Mouse (Mus musculus) forebrain, postnatal 0 days (tissue): Measurements from ENCODE around the gene Vsir. TPM values are rescaled to one million over a fixed set of nuclear protein-coding genes. Genes with fewer than 3 reads are reported as not detected.
A peak's percentile ranks its signal among the peaks of the same experiment; 100 is the strongest.

Experiments used
- ATAC-seq: fragments of 200-750 bp; cut with Nextera tagmentation; 2 replicates; pipeline ENCODE4 v1.8.0; 2017; ENCODE audit warnings: mild to moderate bottlenecking, moderate library complexity
- DNase-seq: peaks from one replicate; pipeline ENCODE4 v3.0.0-alpha.2; 2015
- H3K27ac ChIP-seq: fragments of 300-500 bp; sonication (generic); 2 replicates; pipeline ENCODE4 v1.5.1; 2014; ENCODE audit warnings: low read depth, mild to moderate bottlenecking, antibody characterized with exemption, low read length, moderate library complexity, mixed read lengths
- H3K27me3 ChIP-seq: fragments of 300-500 bp; sonication (generic); 2 replicates; pipeline ENCODE4 v1.6.1; 2014; ENCODE audit warnings: mild to moderate bottlenecking, low read length, mixed read lengths; ENCODE audit not compliant: insufficient read depth
- H3K36me3 ChIP-seq: fragments of 300-500 bp; sonication (generic); 2 replicates; pipeline ENCODE4 v1.6.1; 2014; ENCODE audit warnings: mild to moderate bottlenecking, moderate library complexity; ENCODE audit not compliant: insufficient read depth
- H3K4me1 ChIP-seq: fragments of 300-500 bp; sonication (generic); 2 replicates; pipeline ENCODE4 v1.6.1; 2014; ENCODE audit warnings: antibody characterized with exemption; ENCODE audit not compliant: insufficient read depth
- H3K4me2 ChIP-seq: fragments of 300-500 bp; sonication (generic); 2 replicates; pipeline ENCODE4 v1.6.1; 2014; ENCODE audit warnings: low read depth, mild to moderate bottlenecking, moderate library complexity
- H3K4me3 ChIP-seq: fragments of 300-500 bp; sonication (generic); 2 replicates; pipeline ENCODE4 v1.5.1; 2014; ENCODE audit warnings: low read depth, low read length, mixed read lengths
- H3K9ac ChIP-seq: fragments of 300-500 bp; sonication (generic); 2 replicates; pipeline ENCODE4 v1.6.1; 2014; ENCODE audit warnings: mild to moderate bottlenecking
- H3K9me3 ChIP-seq: fragments of 300-500 bp; sonication (generic); 2 replicates; pipeline ENCODE4 v1.6.1; 2016; ENCODE audit warnings: low read length
- CTCF ChIP-seq: sonication (generic); IDR thresholded peaks from 2 replicates; pipeline ENCODE4 v1.5.1; 2016; ENCODE audit warnings: antibody characterized with exemption, control low read depth, low read depth
- WGBS: fragments of 180-500 bp; shearing (Covaris S2); extraction: QIAGEN DNeasy Blood & Tissue Kit; methylation state at CpG from one replicate; pipeline ENCODE4 v1.1.7; 2014; 5-methylcytosine and 5-hydroxymethylcytosine counted together
- polyA plus RNA-seq: library from polyadenylated mRNA; unstranded; fragments of >200 nt; fragmentation: Nextera tagmentation; extraction: Ambion mirVana; gene quantifications from 2 replicates; pipeline ENCODE4 v1.2.1, GENCODE M21; 2015
- total RNA-seq: library from RNA; depleted of rRNA; stranded (reverse); fragments of >200 nt; gene quantifications from 2 replicates; pipeline ENCODE4 v1.2.3, GENCODE M21; 2014

Vsir gene
- total and polyA plus RNA-seq, 2 experiments from 2014 or later = 2.5 to 6.8 TPM

DNA sequence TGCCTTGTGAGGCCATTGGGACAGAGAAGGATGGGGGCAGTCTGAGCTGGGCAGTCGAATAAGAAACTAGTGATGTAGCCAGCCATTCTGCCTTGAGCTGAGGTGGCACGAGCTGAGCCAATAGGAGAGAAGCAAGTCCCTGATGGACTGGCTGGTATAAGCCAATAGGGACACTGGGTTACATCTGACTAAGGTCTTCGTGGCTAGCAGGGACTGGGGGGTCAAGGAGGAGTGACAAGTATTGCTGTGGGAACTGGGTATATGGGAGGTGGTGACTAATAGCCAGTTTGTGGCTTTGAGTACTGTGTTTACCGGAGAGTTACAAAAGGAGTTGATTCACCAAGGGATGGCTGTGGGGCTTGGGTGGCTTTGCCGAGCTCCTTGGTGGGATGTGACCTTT, 49.0 kb downstream of the Vsir start:
- Histone ChIP-seq H3K9ac (no peak overlapping the region), H3K4me2 (no peak overlapping the region), H3K4me1 (no peaks in the 10 kb centered on the region), H3K27ac (no peak overlapping the region), H3K9me3 (no peaks in the 10 kb centered on the region), H3K36me3 (no peaks in the 10 kb centered on the region), H3K4me3 (no peak overlapping the region), H3K27me3 (no peaks in the 10 kb centered on the region)
- DNase-seq (no peak), ATAC-seq (no peak)
- no peak for TF ChIP-seq CTCF
- 68% methylated on average over 5 of the region's 5 CpGs for WGBS

DNA sequence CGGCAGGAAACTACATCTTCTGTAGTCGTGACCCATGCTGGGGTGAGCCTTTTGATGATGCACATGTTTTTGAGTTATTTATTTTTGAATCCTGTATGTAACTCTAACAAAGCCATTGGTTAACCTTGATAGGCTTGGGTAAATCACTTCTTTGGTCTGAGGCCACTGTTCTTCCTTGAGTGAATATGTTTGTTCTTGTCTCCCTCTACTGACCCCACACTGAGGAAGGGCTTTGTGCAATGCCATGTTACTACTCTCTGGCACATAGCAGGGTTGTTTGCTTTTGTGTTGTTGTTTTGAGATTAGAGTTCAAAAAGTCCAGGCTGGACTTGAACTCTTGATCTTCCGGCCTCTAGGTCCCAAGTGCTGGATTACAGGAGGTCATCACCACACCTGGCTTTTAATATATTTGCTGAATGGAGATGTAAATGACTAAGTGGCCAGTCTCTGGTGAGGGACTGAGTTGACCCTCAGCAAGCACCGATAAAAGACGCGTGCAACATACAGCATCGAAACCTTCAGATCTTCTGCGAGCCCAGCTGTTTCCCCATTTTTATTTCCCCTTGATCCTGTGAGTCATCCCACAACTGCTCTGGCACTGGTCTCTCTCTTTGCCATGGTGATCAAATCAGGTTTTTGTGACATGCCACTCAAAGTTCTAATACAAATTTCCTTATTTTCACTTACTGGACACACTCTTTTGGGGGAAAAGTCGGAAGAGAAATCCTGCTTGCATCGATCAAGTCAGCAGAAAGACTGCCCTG, 51.6 kb downstream of the Vsir start:
- ATAC-seq (no peak), DNase-seq (no peak)
- no peaks in the 10 kb centered on the region for H3K36me3 ChIP-seq

DNA sequence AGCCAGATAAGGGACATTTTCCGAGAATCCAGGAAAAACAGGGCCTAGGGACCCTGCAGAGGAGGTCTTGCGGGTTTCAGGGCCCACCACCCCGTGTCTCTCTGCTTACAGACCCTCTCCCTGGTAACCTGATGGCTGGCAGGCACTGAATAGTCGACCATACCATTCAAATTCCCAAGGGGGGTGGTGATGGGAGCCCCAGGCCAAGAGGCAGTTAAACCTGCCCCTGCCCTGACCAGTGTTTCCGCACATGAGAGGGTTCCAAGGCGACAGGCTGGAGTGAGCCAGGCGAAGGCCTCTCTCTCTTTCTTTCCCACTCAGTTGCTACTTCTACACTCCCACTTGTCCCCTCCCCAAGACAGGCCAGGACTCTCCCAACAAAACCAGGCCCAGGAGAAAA, 52.8 kb downstream of the Vsir start, which contains the start of gene Gm17455:
TSS of gene Gm17455 (plus strand) at position 278 of the 400 bp plus-strand sequence.
- no peak for TF ChIP-seq CTCF
- peak; percentile 64 for ATAC-seq
- H3K4me3 ChIP-seq = no peak within 1 kb of the TSS
- no peaks in the 10 kb centered on the region for H3K4me1 ChIP-seq
- no peak within 1 kb of the TSS for H3K4me2 ChIP-seq
- H3K9me3 ChIP-seq = no peaks in the 10 kb centered on the region
- H3K27ac ChIP-seq = no peak within 1 kb of the TSS
- no peaks in the 10 kb centered on the region for H3K27me3 ChIP-seq
- H3K9ac ChIP-seq = no peak within 1 kb of the TSS
- peak; percentile 19 for DNase-seq
- 52% methylated on average over 7 of the region's 7 CpGs for WGBS
- H3K36me3 ChIP-seq = no peaks in the 10 kb centered on the region

More for the DNA sequence above, 51.6 kb downstream of the Vsir start:
- Histone ChIP-seq H3K9me3 (no peaks in the 10 kb centered on the region), H3K4me1 (no peaks in the 10 kb centered on the region), H3K4me2 (no peak overlapping the region), H3K27me3 (no peaks in the 10 kb centered on the region), H3K4me3 (no peak overlapping the region), H3K9ac (no peak overlapping the region), H3K27ac (no peak overlapping the region)
- WGBS = 94% methylated on average over 10 of the region's 10 CpGs
- no peak for TF ChIP-seq CTCF

DNA sequence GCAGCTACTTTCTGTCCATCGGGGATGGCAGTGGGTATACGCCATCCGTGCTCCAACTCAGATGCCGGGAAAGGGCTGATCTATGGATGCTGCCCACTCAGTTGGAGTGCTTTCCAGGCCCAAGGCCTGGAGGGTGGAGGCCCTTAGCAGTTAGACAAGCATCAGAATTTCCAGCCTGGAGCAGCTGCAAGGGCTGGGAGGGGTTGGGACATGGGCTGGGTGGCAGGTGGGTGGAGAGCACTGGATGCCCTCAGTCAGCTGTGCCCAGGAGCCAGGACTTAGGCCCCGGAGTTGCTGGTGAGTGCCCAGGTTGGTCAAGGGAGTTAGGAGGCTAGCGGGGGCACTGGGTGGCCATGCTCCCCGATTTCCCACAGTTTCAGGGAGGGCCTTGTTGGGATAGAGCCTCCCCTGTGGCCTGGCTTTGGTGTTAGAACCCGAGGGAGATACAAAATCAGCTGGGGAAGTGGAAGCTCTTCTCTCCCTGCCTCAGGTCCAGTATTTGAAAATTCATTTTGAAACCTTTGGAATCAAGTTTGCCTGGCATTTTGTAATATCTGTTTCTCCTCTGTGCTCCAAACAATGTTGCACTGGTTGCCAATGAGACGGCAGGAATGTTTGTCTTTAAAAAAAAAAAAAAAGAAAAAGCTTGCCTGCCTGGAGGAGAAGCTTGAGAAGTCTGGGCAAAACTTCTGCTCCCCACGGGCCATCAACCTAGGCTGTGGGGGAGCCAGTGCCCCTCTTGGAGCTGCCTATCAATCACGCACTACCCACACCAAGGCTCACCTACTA, 54.0 kb downstream of the Vsir start:
- H3K27me3 ChIP-seq = no peaks in the 10 kb centered on the region
- no peak overlapping the region for H3K27ac ChIP-seq
- H3K9ac ChIP-seq = no peak overlapping the region
- 75% methylated on average over 11 of the region's 11 CpGs for WGBS
- ATAC-seq (no peak), DNase-seq (no peak)
- no peaks in the 10 kb centered on the region for H3K36me3 ChIP-seq
- no peak overlapping the region for H3K4me2 ChIP-seq
- no peak overlapping the region for H3K4me3 ChIP-seq
- TF ChIP-seq CTCF = no peak
- H3K4me1 ChIP-seq = no peaks in the 10 kb centered on the region
- H3K9me3 ChIP-seq = no peaks in the 10 kb centered on the region

DNA sequence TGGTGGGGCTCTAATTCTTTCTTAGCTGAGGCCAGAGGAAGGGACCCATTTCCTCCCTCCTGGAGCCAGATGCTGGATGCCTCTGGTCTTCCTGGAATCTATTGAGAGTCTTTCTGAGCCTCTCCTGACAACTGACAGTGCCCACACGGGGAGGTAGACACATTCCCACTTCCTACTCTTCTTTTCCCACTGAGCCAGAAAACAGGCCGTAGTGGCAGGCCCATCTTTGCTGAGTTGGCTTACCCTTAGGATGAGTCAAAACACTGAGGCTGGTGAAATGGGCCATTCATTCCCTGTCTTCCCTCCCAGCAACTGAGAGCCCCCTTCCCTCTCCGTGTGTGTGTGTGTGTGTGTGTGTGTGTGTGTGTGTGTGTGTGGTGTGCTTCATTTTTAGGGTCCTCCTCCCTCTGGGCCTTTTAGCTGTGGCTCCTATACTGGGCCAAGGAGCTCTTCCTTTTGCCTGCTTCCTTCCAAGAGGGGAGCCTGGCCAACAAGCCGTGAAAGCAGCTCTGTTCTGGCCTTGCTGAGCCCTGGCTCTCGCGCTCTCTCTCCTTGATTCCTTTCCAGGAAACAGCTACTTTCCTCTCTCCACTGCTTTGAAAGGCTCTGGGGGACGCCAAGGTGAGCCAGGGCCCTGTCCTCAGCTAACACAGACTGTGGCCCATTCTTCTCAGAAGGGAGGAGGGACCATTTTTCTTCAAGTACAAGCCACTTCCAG, 59.0 kb downstream of the Vsir start:
- DNase-seq (peak; percentile 46), ATAC-seq (peak; percentile 79)
- Histone ChIP-seq H3K4me1 (no peaks in the 10 kb centered on the region), H3K4me3 (no peak overlapping the region), H3K27ac (no peak overlapping the region), H3K36me3 (no peaks in the 10 kb centered on the region), H3K9ac (no peak overlapping the region), H3K9me3 (no peaks in the 10 kb centered on the region), H3K27me3 (no peaks in the 10 kb centered on the region), H3K4me2 (no peak overlapping the region)
- WGBS = 32% methylated on average over 7 of the region's 7 CpGs
- no peak for TF ChIP-seq CTCF

DNA sequence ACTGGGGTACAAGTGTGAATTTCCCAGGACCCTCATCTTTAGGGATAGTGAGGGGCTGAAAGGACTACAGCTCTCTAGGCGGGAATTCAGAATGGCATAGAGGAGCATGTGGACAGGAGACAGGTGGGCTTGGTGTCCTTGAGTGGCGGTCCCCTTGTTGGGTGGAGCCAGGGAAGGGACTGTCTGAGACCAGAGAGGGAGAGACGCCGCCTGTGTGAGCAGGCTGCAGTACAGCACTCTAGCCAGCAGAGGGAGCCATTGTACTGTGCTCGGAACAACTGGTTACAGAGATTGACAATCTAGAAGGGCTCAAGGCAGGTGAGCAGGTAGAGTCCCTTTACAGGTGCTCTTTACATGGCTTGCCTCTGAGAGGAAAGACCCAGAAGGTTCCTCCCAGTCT, 61.2 kb downstream of the Vsir start:
- Histone ChIP-seq H3K4me2 (no peak overlapping the region), H3K36me3 (no peaks in the 10 kb centered on the region), H3K27ac (no peak overlapping the region), H3K4me3 (no peak overlapping the region), H3K27me3 (no peaks in the 10 kb centered on the region), H3K4me1 (no peaks in the 10 kb centered on the region), H3K9me3 (no peaks in the 10 kb centered on the region), H3K9ac (no peak overlapping the region)
- WGBS = 3% methylated on average over 5 of the region's 5 CpGs
- peak; percentile 99 for TF ChIP-seq CTCF
- ATAC-seq = peak; percentile 34; the same call in 1 of the 2 replicates
- DNase-seq = peak; percentile 84

DNA sequence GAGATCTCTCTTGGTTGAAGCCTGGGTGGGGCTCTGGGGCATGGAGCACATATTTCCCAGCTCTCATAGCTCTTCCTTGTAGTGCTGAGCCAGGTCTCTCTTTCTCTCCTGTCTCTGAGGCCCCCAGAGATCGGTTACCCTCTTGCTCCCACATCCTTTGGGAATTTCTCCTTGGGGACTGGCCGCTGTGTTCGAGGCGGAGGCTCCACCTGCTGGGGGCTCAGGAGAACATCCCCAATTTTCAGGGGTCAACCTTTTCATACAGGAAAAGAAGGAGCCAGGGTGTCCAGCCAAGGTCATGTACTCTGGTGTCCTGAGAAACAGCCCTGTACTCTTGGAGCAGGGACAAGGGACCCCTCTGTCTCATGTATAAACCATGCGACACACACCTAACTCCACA, 65.1 kb downstream of the Vsir start:
- TF ChIP-seq CTCF = peak; percentile 61
- no peak overlapping the region for H3K9ac ChIP-seq
- H3K4me1 ChIP-seq = no peaks in the 10 kb centered on the region
- no peak overlapping the region for H3K4me3 ChIP-seq
- H3K36me3 ChIP-seq = no peaks in the 10 kb centered on the region
- no peak overlapping the region for H3K27ac ChIP-seq
- no peaks in the 10 kb centered on the region for H3K9me3 ChIP-seq
- 22% methylated on average over 5 of the region's 5 CpGs for WGBS
- H3K27me3 ChIP-seq = no peaks in the 10 kb centered on the region
- no peak overlapping the region for H3K4me2 ChIP-seq
- DNase-seq = no peak
- no peak for ATAC-seq
